Mouse (Mus musculus) urinary bladder, postnatal 4 days (tissue): ENCODE measurements around the gene Hipk2.

ENCODE experiments used
- DNase-seq, 2 experiments: peaks; one replicate each; pipeline ENCODE4 v3.0.0; 2021 to 2022; ENCODE audit warnings: low spot score in 2 of 2

The Hipk2 gene

DNA sequence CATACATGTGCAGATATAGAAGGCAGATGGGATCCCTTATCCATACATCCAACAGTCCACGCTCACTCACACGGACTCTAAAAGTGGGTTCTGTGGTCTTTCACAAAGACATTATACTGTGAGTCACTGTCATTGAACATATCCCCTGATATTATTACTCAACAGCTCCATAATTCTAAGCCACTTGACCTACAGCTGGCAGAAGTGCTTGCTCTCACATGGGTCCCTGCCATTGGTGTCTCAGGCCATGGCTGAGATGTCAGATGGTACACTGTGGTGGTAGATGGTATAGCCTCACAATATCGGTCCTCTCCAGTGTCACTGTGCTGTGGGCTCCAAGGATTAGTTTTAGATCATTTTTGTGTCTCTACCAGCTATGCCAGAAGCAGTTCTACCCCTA, 42.2 kb downstream of the Hipk2 start:
- DNase-seq, result no peak

GRCm38 (mm10) chr6:38829452-38829851, 46.5 kb downstream of the Hipk2 start:
- no peak for DNase-seq

- DNase-seq, result no peak
Measured at GRCm38 (mm10) chr6:38828211-38828610, 47.8 kb downstream of the Hipk2 start.

DNA sequence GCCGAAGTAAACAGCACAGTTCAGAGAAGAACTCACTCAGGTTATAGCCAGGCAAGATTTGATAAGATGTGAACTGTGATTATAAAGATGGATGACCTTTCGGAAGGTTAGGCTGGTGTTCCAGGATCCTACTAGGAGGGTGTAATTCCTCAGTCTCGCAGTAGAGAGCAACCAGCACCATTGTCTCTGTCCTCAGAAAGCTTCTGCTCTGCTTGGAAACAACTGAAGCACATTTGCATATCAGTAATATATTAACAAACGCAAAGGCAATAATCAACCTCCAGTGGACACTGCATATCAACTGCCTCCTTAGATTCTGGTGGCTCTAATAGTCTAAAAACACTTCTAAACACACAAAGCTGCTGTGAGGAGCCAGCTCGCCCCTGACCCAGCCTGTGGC, 48.5 kb downstream of the Hipk2 start:
- DNase-seq, result no peak

- no peak for DNase-seq
Measured at GRCm38 (mm10) chr6:38826857-38827256, 49.1 kb downstream of the Hipk2 start.

GRCm38 (mm10) chr6:38825886-38826285, 50.1 kb downstream of the Hipk2 start:
- DNase-seq, result no peak

- no peak for DNase-seq
Measured at GRCm38 (mm10) chr6:38823827-38824226, 52.1 kb downstream of the Hipk2 start.

- DNase-seq, result no peak
Measured at GRCm38 (mm10) chr6:38823164-38823563, 52.8 kb downstream of the Hipk2 start.

DNA sequence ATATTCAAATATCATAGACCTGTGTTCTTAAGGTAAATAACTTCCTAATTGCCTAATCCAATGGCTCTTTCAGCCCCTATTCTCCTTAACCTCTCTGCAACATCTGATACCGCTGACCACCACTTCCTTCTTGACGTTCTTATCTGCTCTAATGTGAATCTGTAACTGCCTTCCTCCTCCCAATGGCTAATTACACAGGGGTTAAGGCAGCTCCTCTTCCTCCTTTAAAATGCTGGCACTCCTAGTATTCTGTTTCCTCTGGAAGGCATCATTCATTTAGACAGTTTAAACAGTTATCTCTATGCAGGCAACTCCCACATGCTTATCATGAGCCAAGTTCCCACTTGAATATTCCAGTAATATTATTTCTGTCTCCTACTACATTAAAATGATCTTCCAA, 54.3 kb downstream of the Hipk2 start:
- no peak for DNase-seq

DNA sequence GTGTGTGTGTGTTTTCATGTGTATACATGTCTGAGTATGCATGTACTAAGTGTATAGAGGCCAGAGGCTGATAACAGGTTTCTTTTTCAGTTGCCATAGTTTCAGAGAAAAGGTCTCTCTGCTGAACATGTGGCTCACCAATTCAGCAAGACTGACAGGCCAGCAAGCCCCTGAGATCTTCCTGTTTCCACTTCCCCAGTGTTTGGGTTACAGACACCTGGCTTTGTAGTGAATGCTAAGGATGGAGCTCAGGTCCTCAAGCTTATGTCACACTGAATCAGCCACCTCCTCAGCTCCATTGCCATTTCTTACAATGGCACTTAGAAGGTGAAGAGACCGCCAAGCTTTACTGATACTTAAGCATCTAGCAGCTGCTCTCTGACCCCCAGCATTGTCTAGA, 55.1 kb downstream of the Hipk2 start:
- no peak for DNase-seq

DNA sequence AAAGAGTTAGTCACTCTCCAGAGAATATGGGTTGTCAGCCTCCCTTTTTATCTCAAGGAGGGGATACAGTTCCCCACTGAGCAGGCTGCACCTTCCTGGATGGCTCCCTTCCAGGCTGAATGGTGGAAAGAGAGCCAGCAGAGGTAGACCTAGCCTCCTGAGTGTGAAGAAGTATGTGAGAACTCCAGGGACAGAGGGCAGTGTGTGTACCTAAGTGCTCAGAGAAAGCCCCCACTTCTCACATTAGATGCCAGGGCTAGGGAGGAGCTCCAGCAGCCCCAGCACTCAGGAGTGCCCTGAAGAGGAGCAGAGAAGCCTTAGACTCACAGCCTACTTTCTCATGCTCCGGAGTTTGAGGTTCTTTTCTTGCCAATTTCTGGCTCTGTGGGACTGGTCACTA, 59.7 kb downstream of the Hipk2 start:
- DNase-seq, result no peak

- DNase-seq, result no peak
Measured at GRCm38 (mm10) chr6:38815582-38815981, 60.4 kb downstream of the Hipk2 start.

- no peak for DNase-seq
Measured at GRCm38 (mm10) chr6:38814690-38815089, 61.3 kb downstream of the Hipk2 start.

- DNase-seq, result no peak
Measured at GRCm38 (mm10) chr6:38811459-38812145, 64.4 kb downstream of the Hipk2 start.

DNA sequence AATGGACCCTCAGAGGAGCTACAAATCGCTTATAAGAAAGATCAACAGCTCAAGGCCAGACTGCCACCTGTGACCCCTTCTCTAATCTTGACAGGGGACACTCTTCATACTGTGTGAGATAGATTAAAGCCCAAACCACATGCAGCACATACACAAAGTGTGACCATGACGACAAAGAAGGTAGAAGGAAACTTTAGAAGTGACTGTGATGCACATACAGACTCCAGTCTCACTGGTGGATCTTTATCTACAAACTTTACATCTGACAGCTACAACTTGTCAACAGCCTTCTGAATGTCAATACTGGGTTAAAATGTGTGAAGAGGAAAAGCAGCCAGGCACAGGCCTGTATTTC, 65.9 kb downstream of the Hipk2 start:
- no peak for DNase-seq

- DNase-seq, result no peak
Measured at GRCm38 (mm10) chr6:38809396-38810120, 66.4 kb downstream of the Hipk2 start.

DNA sequence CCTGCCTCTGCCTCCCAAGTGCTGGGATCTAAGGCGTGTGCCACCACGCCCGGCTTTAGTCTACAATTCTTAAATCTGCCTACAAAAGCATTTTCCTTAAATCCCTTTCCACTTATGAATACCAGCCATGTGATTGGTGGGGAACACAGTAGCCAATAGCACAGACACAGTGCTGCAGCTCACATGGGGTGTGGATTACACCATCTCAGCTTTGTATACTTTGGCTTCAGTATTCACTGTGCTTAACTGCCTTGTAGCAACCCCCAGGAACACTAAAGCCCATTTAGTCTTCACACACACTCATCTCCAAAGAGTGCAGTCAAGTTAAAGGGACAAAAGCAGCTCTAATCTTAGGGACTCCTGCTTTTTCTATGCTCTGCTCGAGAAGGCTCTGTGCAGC, 67.6 kb downstream of the Hipk2 start:
- no peak for DNase-seq

DNA sequence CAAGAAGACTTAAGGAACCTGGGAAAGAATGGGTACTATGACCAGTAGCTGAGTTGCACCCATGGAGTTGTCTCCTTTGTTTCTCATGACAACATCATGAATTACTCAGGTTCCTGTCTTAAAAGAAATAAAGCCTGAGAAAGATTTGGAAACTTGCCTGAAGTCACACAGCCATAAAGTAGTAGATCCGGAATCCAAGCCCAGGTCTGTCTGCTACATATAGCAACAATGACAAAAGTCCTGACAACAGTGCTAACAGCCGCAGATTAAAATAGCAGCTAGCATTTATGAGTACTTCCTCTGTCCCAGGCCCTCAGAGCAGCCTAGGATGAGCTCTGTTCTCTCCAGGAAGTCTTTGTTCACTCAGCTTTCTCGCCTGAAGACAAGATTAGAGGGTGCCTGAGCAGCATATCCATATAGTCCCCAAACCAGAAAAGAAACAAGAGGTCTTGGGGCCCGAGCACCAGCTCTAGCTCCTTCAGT, 69.0 kb downstream of the Hipk2 start:
- no peak for DNase-seq

DNA sequence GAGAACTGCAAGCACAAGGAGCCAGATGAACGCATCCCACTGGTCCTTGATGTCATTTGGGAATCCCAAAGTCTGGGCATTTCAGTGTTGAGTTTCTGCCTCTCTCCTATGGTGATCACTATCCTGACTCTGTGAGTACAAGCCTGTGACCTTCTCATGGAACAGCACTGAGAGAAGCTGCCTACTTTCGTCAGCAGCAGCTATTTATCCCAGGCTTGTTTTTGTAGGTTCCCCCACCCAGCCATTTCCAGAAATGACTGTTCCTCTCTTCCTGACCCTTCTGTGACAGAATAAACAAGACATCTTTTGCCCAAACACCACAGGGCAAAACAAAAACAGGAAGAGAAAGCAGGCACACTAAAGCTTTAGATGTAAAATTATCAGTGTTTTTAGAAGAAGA, 70.4 kb downstream of the Hipk2 start:
- no peak for DNase-seq

DNA sequence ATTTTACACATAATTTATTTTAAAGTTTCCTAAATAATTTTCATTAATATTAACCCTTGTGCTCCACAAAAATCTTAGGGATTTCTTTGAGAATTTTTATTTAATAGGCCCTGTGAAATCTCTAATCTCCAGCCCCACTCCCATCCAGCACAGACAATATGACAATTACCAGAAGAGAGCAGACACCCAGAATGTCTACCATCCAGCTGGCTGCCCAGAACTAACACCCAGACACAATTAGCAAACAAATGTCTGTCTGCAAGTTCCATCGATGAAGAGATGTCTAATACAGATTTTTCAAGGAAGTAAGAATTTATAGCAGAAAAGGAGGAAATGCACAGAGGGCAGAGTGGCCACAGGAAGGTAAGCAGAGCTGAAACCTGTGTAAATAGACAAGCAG, 74.7 kb downstream of the Hipk2 start:
- DNase-seq, result no peak

DNA sequence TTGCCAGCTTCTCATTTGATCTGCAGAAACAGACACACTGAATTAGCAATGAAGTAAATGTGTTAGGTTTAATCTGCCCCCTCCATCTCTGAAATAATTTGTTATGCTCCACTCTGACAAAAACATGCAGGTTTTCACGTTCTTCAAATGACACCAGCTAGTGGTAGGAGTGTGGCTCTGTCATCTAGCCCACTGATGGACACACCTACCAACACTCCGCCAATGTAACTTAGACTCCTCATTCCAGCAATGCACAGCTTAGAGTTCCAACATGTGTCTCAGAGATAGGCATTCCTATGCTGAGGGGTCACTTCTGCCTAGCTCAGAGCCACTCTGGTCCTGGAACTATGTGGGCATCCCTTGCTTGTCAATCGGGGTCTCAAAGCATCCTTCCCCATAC, 78.4 kb downstream of the Hipk2 start:
- no peak for DNase-seq

DNA sequence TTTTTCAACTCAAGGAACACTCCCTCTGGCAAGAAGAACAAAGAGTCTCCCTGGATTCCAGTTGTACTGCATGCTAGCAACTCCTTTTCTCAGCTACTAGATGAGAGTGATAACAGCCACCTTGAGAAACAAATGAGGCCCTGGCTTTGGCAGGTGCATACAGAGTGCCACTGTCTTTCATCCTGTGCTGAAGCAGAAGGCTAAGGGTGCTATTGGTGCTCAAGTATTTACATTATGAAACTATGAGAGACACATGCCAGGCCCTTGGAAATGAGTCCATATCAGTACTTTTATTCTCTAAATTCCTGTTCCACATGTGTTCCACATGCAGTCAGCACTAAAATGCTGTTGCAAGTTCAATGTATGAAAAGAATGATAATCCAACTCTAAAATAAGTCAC, 79.0 kb downstream of the Hipk2 start:
- DNase-seq, result no peak

GRCm38 (mm10) chr6:38796388-38796787, 79.6 kb downstream of the Hipk2 start:
- DNase-seq, result no peak
